Mouse (Mus musculus): ENCODE measurements around the gene Lin28a. TPM values are rescaled to one million over a fixed set of nuclear protein-coding genes. Genes with fewer than 3 reads are reported as not detected.

Lin28a gene
- polyA plus RNA-seq, 1 experiment: 0.34 TPM

DNA sequence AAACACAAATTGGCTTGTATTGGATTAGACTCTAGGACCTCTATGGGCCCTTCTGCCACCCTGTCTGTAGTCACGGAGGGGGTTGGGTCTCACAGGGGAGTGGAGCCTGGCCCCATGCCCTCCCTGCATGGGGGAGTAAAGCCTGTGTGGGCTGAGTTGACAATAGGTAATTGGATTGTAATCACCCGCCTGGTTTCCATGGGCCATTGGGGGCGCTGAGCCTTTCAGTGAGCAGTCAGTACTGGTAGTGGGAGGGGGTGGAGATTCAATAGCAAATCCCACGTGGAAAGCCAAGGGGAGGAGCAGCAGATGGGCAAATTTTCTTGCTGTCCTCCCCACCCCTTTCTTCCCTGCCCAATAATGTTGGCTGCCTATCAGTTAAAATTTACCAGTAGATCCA, 48.4 kb downstream of the Lin28a start:
- peak; percentile 95 for DNase-seq (ENCODE audit: low read depth)
- peak; percentile 15; the same call in 1 of the 2 replicates for TF ChIP-seq CTCF (IDR thresholded peaks at IDR 0.05; ENCODE audit: borderline replicate concordance, extremely low read depth, insufficient read depth, insufficient read length)
- TF ChIP-seq POLR2A (IDR thresholded peaks at IDR 0.05; ENCODE audit: borderline replicate concordance, extremely low read depth, insufficient read depth, insufficient read length, poor library complexity, severe bottlenecking): no peak

GRCm38 (mm10) chr4:133969114-133969770, 49.4 kb downstream of the Lin28a start:
- peak; percentile 89 for DNase-seq (ENCODE audit: low read depth)
- TF ChIP-seq POLR2A (IDR thresholded peaks at IDR 0.05; ENCODE audit: borderline replicate concordance, extremely low read depth, insufficient read depth, insufficient read length, poor library complexity, severe bottlenecking) (no peak), CTCF (IDR thresholded peaks at IDR 0.05; ENCODE audit: borderline replicate concordance, extremely low read depth, insufficient read depth, insufficient read length) (no peak)

- peak; percentile 67 for DNase-seq (ENCODE audit: low read depth)
- no peak for TF ChIP-seq CTCF (IDR thresholded peaks at IDR 0.05; ENCODE audit: borderline replicate concordance, extremely low read depth, insufficient read depth, insufficient read length)
- TF ChIP-seq POLR2A (IDR thresholded peaks at IDR 0.05; ENCODE audit: borderline replicate concordance, extremely low read depth, insufficient read depth, insufficient read length, poor library complexity, severe bottlenecking): no peak; the same call in 1 of the 2 replicates
Observed at GRCm38 (mm10) chr4:133968150-133968921, 50.3 kb downstream of the Lin28a start, which contains the start of gene Hmgn2. Gene Hmgn2 (minus strand): TSS chr4:133968650.

DNA sequence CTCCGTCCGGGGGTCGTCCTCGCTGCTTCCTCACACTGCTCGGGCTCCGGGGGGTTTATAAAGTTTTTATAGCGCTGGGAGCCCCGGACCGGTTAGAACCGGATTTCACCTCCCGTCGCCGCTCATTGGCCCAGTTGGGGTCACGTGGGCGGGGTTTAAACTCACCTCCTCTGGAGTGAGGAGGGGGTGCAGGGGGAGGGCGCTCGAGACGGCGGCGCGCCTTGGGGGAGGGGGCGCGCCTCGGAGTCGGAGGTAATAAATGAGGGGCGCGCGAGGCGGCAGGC, 50.8 kb downstream of the Lin28a start:
- no peak for TF ChIP-seq CTCF (IDR thresholded peaks at IDR 0.05; ENCODE audit: borderline replicate concordance, extremely low read depth, insufficient read depth, insufficient read length)
- TF ChIP-seq POLR2A (IDR thresholded peaks at IDR 0.05; ENCODE audit: borderline replicate concordance, extremely low read depth, insufficient read depth, insufficient read length, poor library complexity, severe bottlenecking): 0 out of 2 replicates have a peak, but pooled peaks have one; percentile 48
- peak; percentile 99 for DNase-seq (ENCODE audit: low read depth)

DNA sequence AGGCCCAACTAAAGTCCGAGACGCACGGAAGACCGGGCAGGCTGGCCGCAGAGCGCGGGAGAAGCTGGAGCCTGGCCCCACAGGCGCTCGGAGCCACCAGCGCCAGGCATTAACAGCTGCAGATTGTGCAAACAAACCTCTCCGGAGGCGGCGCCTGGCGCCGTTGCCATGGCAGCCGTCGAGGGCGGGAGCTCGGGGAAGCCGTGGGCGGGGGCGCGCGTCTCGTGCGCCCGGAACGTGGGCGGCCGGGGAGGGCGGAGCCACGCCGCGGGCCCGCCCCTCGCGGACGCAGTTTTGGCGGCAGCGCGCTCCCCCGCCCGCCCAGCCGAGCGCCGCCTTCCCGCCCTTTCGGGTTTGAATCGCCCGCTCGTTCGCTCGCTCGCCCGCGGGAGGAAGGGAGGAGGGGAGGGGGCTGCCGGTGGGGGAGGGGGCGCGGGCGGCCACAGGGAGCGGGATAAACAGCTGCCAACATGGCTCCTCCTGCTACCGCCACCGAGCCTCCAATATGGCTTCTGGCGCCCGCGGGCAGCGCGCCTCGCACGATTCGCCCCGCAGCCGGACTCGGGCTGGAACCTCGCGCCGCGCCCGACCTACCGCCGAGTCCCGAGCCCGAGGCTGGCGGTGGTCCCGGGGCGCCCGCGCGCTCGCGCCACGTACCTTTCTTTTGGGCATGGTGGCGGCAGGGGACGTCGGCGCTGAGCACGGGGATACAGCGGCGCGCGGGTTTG, 51.3 kb downstream of the Lin28a start:
- peak; percentile 98 for DNase-seq (ENCODE audit: low read depth)
- TF ChIP-seq CTCF (IDR thresholded peaks at IDR 0.05; ENCODE audit: borderline replicate concordance, extremely low read depth, insufficient read depth, insufficient read length) (no peak), POLR2A (IDR thresholded peaks at IDR 0.05; ENCODE audit: borderline replicate concordance, extremely low read depth, insufficient read depth, insufficient read length, poor library complexity, severe bottlenecking) (peak; percentile 29; the same call in 1 of the 2 replicates)

GRCm38 (mm10) chr4:133966271-133966940, 52.2 kb downstream of the Lin28a start:
- TF ChIP-seq POLR2A (IDR thresholded peaks at IDR 0.05; ENCODE audit: borderline replicate concordance, extremely low read depth, insufficient read depth, insufficient read length, poor library complexity, severe bottlenecking): no peak
- TF ChIP-seq CTCF (IDR thresholded peaks at IDR 0.05; ENCODE audit: borderline replicate concordance, extremely low read depth, insufficient read depth, insufficient read length): no peak
- no peak for DNase-seq (ENCODE audit: low read depth)

DNA sequence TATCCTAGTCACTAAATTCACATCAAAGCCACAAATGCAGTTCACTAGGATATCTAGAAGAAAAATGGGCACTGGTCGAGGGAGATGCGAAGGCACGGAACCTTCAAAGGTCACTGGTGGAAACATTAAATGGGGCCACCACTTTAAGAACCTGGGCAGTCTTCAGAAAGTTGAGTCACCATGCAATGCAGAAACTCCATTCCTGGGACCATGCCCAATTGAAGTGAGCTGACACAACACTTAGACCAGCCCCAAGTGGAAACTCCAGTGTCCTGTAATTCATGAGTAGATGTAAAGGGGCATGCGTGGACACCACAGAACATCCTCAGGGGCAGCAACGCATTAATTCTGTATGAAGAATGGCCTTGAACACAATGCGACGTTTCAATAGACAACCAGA, 56.1 kb downstream of the Lin28a start:
- no peak for DNase-seq (ENCODE audit: low read depth)
- TF ChIP-seq POLR2A (IDR thresholded peaks at IDR 0.05; ENCODE audit: borderline replicate concordance, extremely low read depth, insufficient read depth, insufficient read length, poor library complexity, severe bottlenecking): no peak
- no peak for TF ChIP-seq CTCF (IDR thresholded peaks at IDR 0.05; ENCODE audit: borderline replicate concordance, extremely low read depth, insufficient read depth, insufficient read length)

- TF ChIP-seq POLR2A (IDR thresholded peaks at IDR 0.05; ENCODE audit: borderline replicate concordance, extremely low read depth, insufficient read depth, insufficient read length, poor library complexity, severe bottlenecking): no peak
- TF ChIP-seq CTCF (IDR thresholded peaks at IDR 0.05; ENCODE audit: borderline replicate concordance, extremely low read depth, insufficient read depth, insufficient read length): no peak
- DNase-seq (ENCODE audit: low read depth): no peak
Observed at GRCm38 (mm10) chr4:133958884-133959283, 59.8 kb downstream of the Lin28a start.

DNA sequence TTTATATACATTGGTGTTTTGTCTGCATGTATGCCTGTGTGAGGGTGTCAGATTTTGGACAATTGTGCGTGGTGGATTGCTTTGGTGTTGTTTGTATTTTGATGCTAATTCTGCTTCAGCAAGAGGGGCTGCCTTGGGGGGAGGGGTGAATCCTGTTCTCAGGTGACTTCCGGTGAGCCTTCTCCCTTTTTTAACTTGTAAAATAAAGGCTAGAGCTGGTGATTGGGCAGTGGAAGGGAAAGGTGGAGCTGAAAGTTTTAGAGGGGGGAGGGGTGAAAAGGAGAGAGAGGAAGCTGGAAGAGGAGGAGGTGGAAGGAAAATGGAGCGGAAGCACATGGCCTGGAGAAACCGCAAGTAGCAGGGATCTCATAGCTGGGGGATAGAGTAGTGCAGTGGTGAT, 62.3 kb downstream of the Lin28a start:
- no peak for DNase-seq (ENCODE audit: low read depth)
- TF ChIP-seq POLR2A (IDR thresholded peaks at IDR 0.05; ENCODE audit: borderline replicate concordance, extremely low read depth, insufficient read depth, insufficient read length, poor library complexity, severe bottlenecking) (no peak), CTCF (IDR thresholded peaks at IDR 0.05; ENCODE audit: borderline replicate concordance, extremely low read depth, insufficient read depth, insufficient read length) (no peak)

Other genes starting within 250 kb of the Lin28a start
- 15.8 and 20.1 TPM in 2 replicates for gene Rps6ka1, start 131.0 kb downstream of the Lin28a start, polyA plus RNA-seq (2012; rRNA removed)
- gene Hmgn2, start 50.2 kb downstream of the Lin28a start, polyA plus RNA-seq (2012; rRNA removed): 528 and 637 TPM in 2 replicates
- gene Dhdds, start 17.9 kb downstream of the Lin28a start, polyA plus RNA-seq (2012; rRNA removed): 47.0 and 56.1 TPM in 2 replicates
- gene Zfp683, start 35.0 kb upstream of the Lin28a start, polyA plus RNA-seq (2012; rRNA removed): not detected in 2 replicates
- gene Crybg2, start 42.0 kb upstream of the Lin28a start, polyA plus RNA-seq (2012; rRNA removed): 2.0 and 2.3 TPM in 2 replicates
- 2.3 and 2.5 TPM in 2 replicates for gene Cd52, start 76.2 kb upstream of the Lin28a start, polyA plus RNA-seq (2012; rRNA removed)
- gene Ubxn11, start 83.7 kb upstream of the Lin28a start, polyA plus RNA-seq (2012; rRNA removed): 25.1 and 28.4 TPM in 2 replicates
- gene Sh3bgrl3, start 109.9 kb upstream of the Lin28a start, polyA plus RNA-seq (2012; rRNA removed): 240 and 300 TPM in 2 replicates
- 22.0 and 24.7 TPM in 2 replicates for gene Cep85, start 168.3 kb upstream of the Lin28a start, polyA plus RNA-seq (2012; rRNA removed)
- gene Gm7534, start 184.2 kb upstream of the Lin28a start, polyA plus RNA-seq (2012; rRNA removed): not detected in 2 replicates
- gene Catsper4, start 208.5 kb upstream of the Lin28a start, polyA plus RNA-seq (2012; rRNA removed): not detected in 2 replicates
- 0.30 and 0.34 TPM in 2 replicates for gene Cnksr1, start 219.6 kb upstream of the Lin28a start, polyA plus RNA-seq (2012; rRNA removed)
- not detected in 2 replicates for gene E130218I03Rik, start 224.8 kb upstream of the Lin28a start, polyA plus RNA-seq (2012; rRNA removed)
- gene Zfp593, start 226.8 kb upstream of the Lin28a start, polyA plus RNA-seq (2012; rRNA removed): 14.5 and 19.0 TPM in 2 replicates
- gene Gm30191, start 228.1 kb upstream of the Lin28a start, polyA plus RNA-seq (2012; rRNA removed): 0.33 and 0.64 TPM in 2 replicates
- gene Grrp1, start 235.3 kb upstream of the Lin28a start, polyA plus RNA-seq (2012; rRNA removed): 16.5 and 16.6 TPM in 2 replicates

All from brain, embryonic 14.5 days (tissue).